Mouse (Mus musculus): Measurements from ENCODE around the gene Usp44.
A peak's percentile ranks its signal among the peaks of the same experiment; 100 is the strongest.

Gene Usp44

DNA sequence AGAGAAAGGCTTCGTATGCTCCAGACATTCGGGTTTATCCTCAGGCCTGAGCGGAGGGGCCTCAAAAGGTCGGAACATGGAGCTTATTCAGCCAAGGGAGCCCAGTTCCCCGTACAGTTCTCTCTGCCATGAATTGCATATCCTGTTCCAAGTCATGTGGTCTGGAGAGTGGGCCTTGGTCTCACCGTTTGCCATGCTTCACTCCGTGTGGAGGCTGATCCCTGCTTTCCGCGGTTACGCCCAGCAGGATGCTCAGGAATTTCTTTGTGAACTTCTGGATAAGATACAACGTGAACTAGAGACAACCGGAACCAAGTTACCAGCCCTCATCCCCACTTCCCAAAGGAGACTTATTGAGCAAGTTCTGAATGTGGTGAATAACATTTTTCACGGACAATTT is 15.4 kb downstream of the Usp44 start:
- DNase-seq (ENCODE audit: low spot score in 2 of 2), result no peak

DNA sequence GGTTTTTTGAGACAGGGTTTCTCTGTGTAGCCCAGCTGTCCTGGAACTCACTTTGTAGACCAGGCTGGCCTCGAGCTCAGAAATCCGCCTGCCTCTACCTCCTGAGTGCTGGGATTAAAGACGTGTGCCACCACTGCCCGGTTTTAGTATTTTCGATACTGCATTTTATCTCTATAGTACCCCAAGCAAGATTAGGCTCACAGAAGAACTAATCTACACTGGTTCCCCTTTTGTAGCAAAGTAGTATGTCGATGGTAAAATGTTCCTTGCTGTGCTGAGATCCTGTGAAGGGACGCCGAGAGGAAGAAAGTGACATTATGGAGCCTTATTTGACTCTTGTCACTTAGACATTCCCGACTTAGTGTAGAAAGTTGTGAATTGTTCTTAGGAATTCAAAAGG is 23.8 kb downstream of the Usp44 start:
- DNase-seq (ENCODE audit: low spot score in 2 of 2), result no peak

DNA sequence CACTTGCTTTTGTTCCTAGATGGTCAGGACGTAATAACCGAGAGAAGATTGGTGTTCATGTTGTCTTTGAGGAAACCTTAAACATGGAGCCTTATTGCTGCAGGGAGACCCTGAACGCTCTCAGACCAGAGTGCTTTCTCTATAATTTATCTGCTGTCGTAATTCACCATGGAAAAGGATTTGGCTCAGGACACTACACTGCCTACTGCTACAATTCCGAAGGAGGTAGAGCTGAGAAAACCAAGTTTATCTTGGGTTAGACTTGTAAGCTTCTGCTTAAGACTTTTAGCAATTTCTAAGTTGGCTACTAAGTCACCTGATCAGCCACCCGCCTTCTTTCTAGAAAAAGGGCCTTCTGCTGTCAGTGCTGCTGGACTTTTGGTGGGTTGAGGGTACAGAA is 24.7 kb downstream of the Usp44 start:
- DNase-seq (ENCODE audit: low spot score in 2 of 2), result no peak

- no peak for DNase-seq (ENCODE audit: low spot score in 2 of 2)
These were observed 37.0 kb downstream of the Usp44 start for GRCm38 (mm10) chr10:93868401-93868800.

GRCm38 (mm10) chr10:93868886-93869285 is 37.5 kb downstream of the Usp44 start:
- DNase-seq (ENCODE audit: low spot score in 2 of 2), result no peak

- DNase-seq (ENCODE audit: low spot score in 2 of 2), result no peak
These were observed 45.4 kb downstream of the Usp44 start for GRCm38 (mm10) chr10:93876772-93877171.

DNA sequence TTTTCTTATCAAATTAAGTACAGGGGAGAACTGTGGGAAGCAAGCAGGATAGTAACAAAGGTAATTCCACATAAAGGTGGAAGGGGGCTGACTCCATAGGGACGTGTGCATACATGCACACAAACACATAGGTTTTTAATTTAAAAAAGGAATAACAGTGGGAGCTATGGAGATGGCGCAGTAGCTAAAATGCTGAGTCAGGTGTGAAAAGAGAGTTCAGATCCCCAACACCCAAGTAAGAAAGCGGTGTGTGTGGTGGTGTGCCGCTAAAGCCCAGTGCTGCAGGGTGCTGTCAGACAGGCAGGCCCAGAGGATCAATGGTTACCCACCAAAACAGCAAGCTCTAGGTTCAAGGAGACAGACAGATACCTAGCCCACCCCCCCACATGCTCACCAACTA is 47.4 kb downstream of the Usp44 start:
- no peak for DNase-seq (ENCODE audit: low spot score in 2 of 2)

GRCm38 (mm10) chr10:93881918-93882317 is 50.6 kb downstream of the Usp44 start:
- DNase-seq (ENCODE audit: low spot score in 2 of 2), result no peak

- DNase-seq (ENCODE audit: low spot score in 2 of 2), result no peak
These were observed 51.5 kb downstream of the Usp44 start for GRCm38 (mm10) chr10:93882738-93883364.

DNA sequence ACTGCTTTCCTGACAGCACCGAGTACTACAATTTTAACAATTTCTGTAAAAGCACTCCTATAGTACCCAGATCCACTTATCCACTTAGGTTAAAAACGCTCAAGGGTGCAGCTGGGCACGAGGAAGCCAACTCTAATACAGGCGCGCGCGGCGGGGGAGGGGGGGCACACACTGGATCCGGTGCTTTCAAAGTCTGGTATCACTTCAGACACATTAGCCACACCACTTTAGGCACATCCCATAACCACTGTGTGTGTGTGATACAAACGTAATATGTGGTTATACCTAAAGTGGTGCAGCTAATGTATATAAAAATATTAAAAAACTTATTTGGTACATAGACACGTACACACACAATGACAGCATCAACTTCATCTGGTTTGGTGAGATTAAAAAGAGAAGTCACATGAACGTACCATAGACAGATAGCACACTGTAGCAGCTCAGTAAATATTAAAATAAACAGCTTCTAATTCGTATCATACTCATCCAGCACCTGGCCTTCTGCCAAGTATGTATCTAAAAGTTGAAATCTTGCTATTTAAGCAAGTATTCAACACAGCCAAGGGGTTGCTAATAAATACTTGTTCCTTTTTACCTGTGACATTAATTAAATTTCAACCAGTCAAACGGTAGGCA is 54.6 kb downstream of the Usp44 start:
- no peak for DNase-seq (ENCODE audit: low spot score in 2 of 2)

DNA sequence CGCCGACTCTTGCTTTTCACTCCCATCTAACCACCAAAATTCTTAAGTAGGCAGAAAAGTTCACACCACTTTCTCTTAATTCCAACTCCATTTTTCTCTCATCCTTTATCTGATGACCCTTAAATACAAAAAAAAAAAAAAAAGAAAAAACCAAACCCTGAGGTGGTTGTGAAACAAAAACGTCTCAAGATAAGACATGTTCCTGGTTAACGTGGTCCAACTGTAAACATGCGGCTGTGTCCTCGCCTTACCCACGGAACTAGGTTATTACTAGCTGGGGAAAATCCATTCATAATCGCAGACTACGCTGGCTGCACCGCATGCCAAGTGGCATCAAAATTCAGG is 57.2 kb downstream of the Usp44 start:
- DNase-seq (ENCODE audit: low spot score in 2 of 2), result no peak

GRCm38 (mm10) chr10:93888935-93889578 is 57.7 kb downstream of the Usp44 start:
- peak; percentile 42 to 47 for DNase-seq (ENCODE audit: low spot score in 2 of 2)

GRCm38 (mm10) chr10:93889579-93889950 is 58.2 kb downstream of the Usp44 start:
- peak; percentile 82 for DNase-seq (ENCODE audit: low spot score in 2 of 2)

DNA sequence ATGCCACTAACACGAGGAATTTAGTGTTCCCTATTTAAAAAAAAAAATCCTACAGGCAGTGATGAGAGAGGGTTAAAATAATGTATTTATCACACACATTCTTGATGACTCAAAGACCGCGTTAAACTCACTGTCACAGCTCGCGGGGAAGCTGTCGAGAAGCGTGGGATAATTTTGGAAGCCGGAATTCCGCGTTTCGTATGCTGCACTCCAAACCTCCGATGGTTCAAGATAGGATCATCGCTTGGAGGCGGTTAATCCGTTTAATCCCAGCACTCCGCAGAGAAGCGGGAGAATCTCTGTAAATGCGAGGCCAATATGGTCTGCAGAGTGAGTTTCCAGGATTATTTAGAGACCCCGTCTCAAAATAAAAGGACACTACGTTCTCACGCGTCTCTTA is 58.6 kb downstream of the Usp44 start:
- no peak for DNase-seq (ENCODE audit: low spot score in 2 of 2)

GRCm38 (mm10) chr10:93890565-93890964 is 59.2 kb downstream of the Usp44 start:
- DNase-seq (ENCODE audit: low spot score in 2 of 2), result no peak

- no peak for DNase-seq (ENCODE audit: low spot score in 2 of 2)
These were observed 59.7 kb downstream of the Usp44 start for GRCm38 (mm10) chr10:93891031-93891430.

GRCm38 (mm10) chr10:93892551-93892950 is 61.2 kb downstream of the Usp44 start:
- no peak for DNase-seq (ENCODE audit: low spot score in 2 of 2)

GRCm38 (mm10) chr10:93897043-93897646 is 65.8 kb downstream of the Usp44 start, which contains the start of gene Metap2:
Gene Metap2, minus strand, starts transcription at chr10:93897093.
- DNase-seq (ENCODE audit: low spot score in 2 of 2), result no peak

- no peak for DNase-seq (ENCODE audit: low spot score in 2 of 2)
These were observed 67.9 kb downstream of the Usp44 start for GRCm38 (mm10) chr10:93899303-93899702.

DNA sequence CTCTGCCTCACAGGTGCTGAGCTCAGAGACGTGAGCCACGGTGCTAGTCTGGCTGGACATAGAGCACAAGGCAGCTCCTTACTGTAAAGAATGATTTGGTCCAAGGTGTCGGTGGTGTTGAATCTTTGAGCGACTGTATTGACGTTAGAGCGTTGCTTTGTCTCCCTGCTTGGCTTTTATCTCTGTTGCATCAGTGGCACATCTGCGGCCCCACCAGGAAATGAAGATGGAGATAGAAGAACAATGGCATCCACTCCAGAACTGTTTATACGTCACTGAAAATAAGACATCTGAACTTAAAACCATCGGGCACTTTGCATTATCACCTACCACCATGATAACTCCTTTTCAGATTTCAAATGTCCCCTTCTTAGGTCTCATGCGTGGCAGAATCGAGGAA is 68.6 kb downstream of the Usp44 start:
- no peak for DNase-seq (ENCODE audit: low spot score in 2 of 2)

DNA sequence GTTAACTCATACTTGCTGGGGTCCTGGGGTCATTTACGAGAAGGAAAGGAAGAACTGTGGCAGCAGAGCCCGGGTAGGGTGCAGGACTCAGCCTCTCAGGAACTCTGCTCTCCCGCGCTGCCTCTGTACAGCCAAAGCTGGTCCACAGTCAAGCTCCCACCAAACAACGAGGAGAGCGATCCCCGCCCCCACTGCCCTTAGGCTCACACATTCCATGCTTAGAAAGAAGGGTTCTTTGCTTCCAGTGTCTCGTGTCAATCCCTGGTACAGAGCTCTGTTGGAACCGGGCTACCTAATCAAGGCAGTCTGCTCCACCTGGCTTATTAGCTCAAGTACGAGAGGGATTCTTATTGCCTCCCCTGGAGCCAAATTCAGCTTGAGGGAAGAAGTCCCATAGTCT is 76.0 kb downstream of the Usp44 start:
- no peak for DNase-seq (ENCODE audit: low spot score in 2 of 2)

Data from thymus, postnatal 10 days (tissue).